Mouse (Mus musculus) c-Kit-positive CD71-positive TER-119-positive erythroid progenitor cells, embryonic 14.5 days (primary cell): ENCODE data around the gene Fam166a.
A peak's percentile ranks its signal among the peaks of the same experiment; 100 is the strongest.
"Not testable (repeated sequence)": the region's sequence is repeated elsewhere in the genome, so short reads cannot be mapped to it uniquely, and the experiment has no call there.

Experiments
- DNase-seq: peaks from one replicate; pipeline ENCODE4 v3.0.0-alpha.2; 2013; ENCODE audit warnings: low spot score

The Fam166a gene

GRCm38 (mm10) chr2:25242101-25242506 is 23.6 kb downstream of the Fam166a start, which contains the start of the genes Rnf208 and Cysrt1:
TSS of gene Rnf208 (plus strand) at chr2:25242255.
TSS of gene Cysrt1 (minus strand) at chr2:25242452.
- no peak for DNase-seq

GRCm38 (mm10) chr2:25243342-25243741 is 24.8 kb downstream of the Fam166a start:
- DNase-seq = no peak

- no peak for DNase-seq
Measured at GRCm38 (mm10) chr2:25244144-25244543, 25.6 kb downstream of the Fam166a start.

DNA sequence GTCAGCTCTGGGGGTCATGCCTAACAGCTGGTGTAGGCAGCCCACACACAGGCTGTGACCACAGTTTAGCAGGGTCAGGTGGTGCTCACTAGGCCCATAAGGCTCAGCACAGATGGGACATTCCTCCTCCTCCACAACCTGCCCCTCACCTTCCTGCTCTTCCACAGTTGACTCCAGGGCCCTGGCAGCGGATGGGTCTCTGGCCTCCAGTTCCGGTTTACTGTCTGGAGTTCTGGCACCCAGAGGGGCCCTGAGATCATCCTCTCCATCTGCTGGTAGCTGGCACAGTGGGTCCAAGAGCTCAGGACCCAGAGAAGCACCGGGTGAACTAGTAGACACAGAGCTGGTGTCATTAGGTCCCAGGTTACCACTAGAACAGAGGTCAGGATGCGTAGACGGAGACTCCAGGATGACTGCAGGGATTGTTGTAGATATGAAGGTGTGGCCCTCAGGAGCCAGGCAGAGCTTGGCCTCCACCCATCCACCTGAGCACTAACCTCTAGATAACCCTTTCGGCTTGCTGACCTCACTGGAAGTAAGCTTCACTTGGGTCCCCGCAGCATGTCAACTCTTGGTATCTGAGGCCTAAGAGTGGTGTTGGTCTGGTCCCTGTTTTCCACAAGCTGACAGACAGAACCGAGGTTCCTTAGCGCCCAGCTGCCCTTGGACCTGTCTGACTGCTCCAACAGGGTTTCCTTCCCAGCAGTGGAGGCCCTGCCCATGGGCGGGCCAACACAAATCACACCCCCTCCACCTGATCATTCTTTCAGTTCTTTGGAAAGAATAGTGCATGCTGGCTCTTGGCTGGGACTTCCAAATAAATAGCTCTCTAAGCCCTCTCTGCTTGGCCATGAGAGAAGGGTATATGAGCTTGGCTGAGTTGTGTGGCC is 27.9 kb downstream of the Fam166a start, which contains the start of gene AL732309.1:
Gene AL732309.1, minus strand, starts transcription at position 681 of the 890 bp plus-strand sequence.
- no peak for DNase-seq

- DNase-seq = no peak
Measured at GRCm38 (mm10) chr2:25252331-25252730, 33.8 kb downstream of the Fam166a start.

- peak; percentile 89 for DNase-seq
Measured at GRCm38 (mm10) chr2:25255284-25255779, 36.8 kb downstream of the Fam166a start, which contains the start of gene Tmem203. TSS of gene Tmem203 (plus strand) at chr2:25255439.

DNA sequence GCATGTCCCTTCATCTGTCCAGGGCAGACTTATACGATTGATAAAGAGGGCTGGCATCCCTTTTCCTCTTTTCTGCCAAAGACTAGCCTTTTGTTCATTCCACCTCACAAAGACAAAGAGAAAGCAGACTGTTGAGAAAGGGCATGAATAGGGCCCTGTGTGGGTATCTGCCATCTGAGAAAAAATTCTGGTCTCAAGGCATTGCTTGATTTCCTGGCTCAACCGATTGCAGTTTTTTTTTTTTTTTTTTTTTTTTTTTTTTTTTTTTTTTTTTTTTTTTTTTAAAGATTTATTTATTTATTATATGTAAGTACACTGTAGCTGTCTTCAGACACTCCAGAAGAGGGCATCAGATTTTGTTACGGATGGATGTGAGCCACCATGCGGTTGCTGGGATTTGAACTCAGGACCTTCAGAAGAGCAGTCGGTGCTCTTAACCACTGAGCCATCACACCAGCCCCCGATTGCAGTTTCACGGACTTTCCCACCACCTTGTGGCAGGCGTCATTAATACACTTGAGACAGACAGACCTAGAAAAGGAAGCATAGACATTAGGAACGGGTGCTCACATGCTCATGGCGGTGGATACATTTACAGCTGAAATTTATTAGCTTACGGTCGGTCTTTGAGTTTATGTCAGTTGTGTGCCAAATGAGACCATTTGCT is 38.0 kb downstream of the Fam166a start:
- peak; percentile 73 for DNase-seq

GRCm38 (mm10) chr2:25257250-25257649 is 38.7 kb downstream of the Fam166a start:
- not testable (repeated sequence) for DNase-seq

GRCm38 (mm10) chr2:25258887-25259286 is 40.3 kb downstream of the Fam166a start:
- peak; percentile 35 for DNase-seq

DNA sequence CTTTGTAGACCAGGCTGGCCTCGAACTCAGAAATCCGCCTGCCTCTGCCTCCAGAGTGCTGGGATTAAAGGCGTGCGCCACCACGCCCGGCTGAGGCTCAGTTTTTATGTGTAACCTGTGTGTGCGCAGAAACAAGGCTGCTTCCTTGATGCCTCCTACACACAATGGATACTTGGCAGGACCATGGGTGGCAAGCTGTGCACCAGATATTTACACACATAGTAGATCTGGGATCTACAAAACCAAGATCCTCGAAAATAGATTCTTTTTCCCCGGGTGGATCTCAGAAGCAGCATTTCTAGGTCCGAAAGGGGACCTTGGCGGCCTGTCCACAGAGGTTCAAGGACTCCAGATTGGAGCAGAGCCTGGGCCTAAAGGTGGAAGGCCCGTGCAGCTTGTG is 43.3 kb downstream of the Fam166a start:
- no peak for DNase-seq

GRCm38 (mm10) chr2:25262291-25262767 is 43.8 kb downstream of the Fam166a start, which contains the start of gene Tprn:
TSS of gene Tprn (plus strand) at chr2:25262618.
- peak; percentile 95 for DNase-seq

DNA sequence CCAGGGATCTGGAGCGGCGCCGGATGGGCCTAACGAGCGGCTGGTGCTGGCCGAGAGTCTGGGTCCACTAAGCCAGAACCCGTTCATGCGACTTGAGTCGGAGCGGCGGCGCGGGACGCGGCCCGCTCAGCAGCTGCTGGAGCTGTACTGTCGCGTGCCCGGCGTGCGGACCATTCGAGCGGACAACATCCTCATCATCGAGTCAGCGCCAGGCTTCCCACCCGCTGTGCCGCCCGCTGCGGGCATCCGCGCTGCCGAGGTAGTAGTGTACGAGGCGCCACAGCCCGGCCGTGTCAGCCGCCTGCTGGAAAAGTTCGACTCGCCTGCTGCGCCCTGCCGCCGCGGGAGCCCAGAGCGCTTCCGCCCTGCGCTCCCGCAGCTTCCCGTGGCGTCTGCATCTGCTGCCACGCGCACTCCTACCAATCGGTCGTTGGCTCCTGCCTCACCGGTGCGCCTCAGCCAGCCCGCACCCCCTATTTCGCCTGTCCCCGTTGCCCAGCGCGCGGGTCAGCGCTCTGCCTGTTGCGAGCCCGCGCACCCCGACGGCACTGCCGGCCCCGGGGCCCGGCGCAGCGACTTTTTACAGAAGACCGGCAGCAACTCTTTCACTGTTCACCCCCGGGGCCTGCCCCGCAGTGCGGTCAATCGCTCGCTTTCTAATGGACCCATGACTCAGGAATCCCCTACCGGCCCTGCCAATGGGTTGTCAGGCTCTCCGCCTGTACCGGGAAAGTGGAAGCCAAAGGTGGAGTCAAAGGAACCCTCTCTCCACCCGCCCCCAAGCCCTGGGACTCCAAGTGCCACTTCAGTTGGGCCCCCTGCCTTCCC is 44.5 kb downstream of the Fam166a start:
- peak; percentile 51 for DNase-seq

DNA sequence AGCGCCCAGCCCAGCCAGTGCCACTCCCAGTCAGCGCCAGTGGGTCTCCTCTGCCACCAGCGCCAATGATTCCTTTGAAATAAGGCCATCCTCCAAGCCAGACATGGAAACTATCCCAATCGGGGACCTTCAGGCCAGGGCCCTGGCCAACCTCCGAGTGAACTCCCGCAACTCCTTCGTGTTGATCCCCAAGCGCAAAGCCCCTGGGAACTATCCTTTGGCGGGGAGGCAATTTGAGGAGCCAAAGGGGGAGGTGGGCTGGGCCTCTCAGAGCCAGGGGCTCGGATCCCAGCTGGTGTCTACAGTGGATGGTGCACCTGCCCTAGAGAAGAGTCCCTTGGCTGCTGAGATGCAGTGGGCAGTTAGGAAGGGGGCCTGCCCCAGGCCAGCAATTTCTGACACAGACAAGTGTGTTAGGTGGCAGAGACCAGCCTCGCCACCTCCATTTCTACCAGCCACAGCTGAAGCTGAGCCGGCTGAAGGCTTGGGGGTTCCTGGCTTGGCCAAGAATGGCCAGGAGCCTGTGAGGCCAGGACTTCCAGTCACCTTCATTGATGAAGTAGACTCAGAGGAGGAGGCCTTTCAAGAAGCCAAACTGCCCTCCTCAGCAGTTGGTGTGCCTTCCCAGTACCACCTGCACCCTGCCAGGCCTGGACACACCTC is 45.2 kb downstream of the Fam166a start:
- DNase-seq = no peak

- DNase-seq = no peak
Measured at GRCm38 (mm10) chr2:25264286-25264660, 45.7 kb downstream of the Fam166a start.

DNA sequence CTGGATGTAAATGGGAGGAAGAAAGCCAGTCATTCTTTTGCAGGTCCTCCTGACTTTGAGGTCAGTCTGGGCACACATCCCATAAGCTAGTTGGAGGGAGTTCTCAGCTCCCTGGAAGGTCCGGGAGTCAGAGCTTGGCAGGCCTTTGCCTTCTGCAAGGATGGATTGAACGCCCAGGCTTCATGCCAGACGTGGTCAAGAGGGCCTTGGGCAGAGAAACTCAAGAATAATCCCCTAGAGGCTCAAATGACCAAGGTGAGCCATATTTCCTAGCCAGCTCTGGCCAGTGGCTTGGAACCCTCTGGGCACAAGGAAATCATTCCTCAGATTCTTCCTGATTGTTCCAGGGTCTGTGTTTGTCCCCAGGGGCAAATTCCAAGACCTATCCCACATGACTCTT is 46.3 kb downstream of the Fam166a start:
- DNase-seq = no peak

GRCm38 (mm10) chr2:25265897-25266656 is 47.5 kb downstream of the Fam166a start:
- DNase-seq = no peak

GRCm38 (mm10) chr2:25266720-25267119 is 48.2 kb downstream of the Fam166a start:
- DNase-seq = no peak

DNA sequence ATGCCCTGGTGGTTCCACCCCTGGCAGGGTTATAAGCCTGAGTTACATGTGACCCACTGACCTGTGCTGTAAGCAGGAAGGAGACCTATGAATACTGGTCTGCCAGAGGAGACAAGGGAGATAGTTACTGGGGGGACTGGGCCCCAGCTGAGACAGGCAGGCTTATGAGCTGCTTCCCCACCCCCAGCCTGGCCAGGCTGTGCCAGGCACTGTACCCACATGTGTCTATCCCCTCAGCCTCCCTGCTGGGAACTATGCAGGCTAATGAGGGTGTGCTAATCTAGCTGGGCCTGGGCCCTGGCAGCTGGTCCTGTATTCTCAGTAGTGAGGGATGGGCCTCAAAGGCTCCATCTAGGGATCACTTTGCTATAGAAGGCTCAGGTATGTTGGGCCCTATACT is 48.7 kb downstream of the Fam166a start:
- DNase-seq = no peak

- DNase-seq = no peak
Measured at GRCm38 (mm10) chr2:25267746-25268309, 49.3 kb downstream of the Fam166a start.
